In genomic region chr12:17329259-17329658, GRCm38 (mm10) we compare ENCODE assay signal across 23 mouse cellular contexts. TPM values are rescaled to one million over a fixed set of nuclear protein-coding genes. Genes with fewer than 3 reads are reported as not detected.
"Had no signal": no experiment of that assay in that cellular context is flagged by ENCODE, and none has a peak within 500 bp of the region (broad histone marks: within the 10 kb centered on the region; RNA-seq: fewer than 3 reads in every experiment).

Gene Atp6v1c2, minus strand, starts transcription at chr12:17329359.

- H3K4me3 ChIP-seq: lung, embryonic 15.5 days; midbrain, embryonic 10.5 days; midbrain, embryonic 12.5 days; myocyte; neural tube, embryonic 13.5 days; neural tube, embryonic 15.5 days had no signal

- H3K9ac ChIP-seq: liver, embryonic 14.5 days; lung, embryonic 15.5 days; midbrain, embryonic 12.5 days; neural tube, embryonic 13.5 days; neural tube, embryonic 15.5 days had no signal

- H3K27ac ChIP-seq: liver, embryonic 14.5 days; lung, embryonic 15.5 days; midbrain, embryonic 10.5 days; midbrain, embryonic 12.5 days; neural tube, embryonic 13.5 days; neural tube, embryonic 15.5 days had no signal

- H3K4me2 ChIP-seq: lung, embryonic 15.5 days; midbrain, embryonic 12.5 days; neural tube, embryonic 13.5 days; neural tube, embryonic 15.5 days had no signal

- ATAC-seq: midbrain, embryonic 16.5 days had no signal

- H3K9me3 ChIP-seq: lung, embryonic 15.5 days; midbrain, embryonic 10.5 days; midbrain, embryonic 12.5 days; neural tube, embryonic 13.5 days; neural tube, embryonic 15.5 days had no signal

- H3K36me3 ChIP-seq: lung, embryonic 15.5 days; midbrain, embryonic 10.5 days; midbrain, embryonic 12.5 days; neural tube, embryonic 13.5 days; neural tube, embryonic 15.5 days had no signal

- DNase-seq: lung, adult 18-20 months; lung, postnatal 14 days; lung, postnatal 4 days; midbrain, embryonic 14.5 days; retina, postnatal 1 day; right cerebral cortex, adult 18-20 months; right cerebral cortex, postnatal 25 days; right cerebral cortex, postnatal 4 days; spleen, adult 18-20 months; thymus, adult 2 months; thymus, postnatal 25 days; thymus, postnatal 4 days had no signal

RNA-seq across cellular contexts. Expression of gene Atp6v1c2, which starts in this region (rescaled TPM):
- polyA plus RNA-seq: liver, embryonic 16.5 days; small intestine, adult 2 months; urinary bladder, adult 2 months had no signal
